In genomic region chr12:86250183-86250582, GRCm38 (mm10) we compare ENCODE assay signal across 31 mouse cellular contexts. TPM values are rescaled to one million over a fixed set of nuclear protein-coding genes. Genes with fewer than 3 reads are reported as not detected.
DNase-seq lines count a peak whose midpoint lies in the region; ATAC-seq and TF ChIP-seq lines count a peak whose summit lies in the region.
"Had no signal": no experiment of that assay in that cellular context is flagged by ENCODE, and none has a peak within 500 bp of the region (broad histone marks: within the 10 kb centered on the region; RNA-seq: fewer than 3 reads in every experiment).

No protein-coding gene starts in this region.

- no peaks in the 10 kb centered on the region for H3K27me3 ChIP-seq in lung, postnatal 0 days (replicated peaks; ENCODE audit: insufficient read depth, low read length)
- no peaks in the 10 kb centered on the region for H3K27me3 ChIP-seq in stomach, postnatal 0 days (ENCODE audit: control insufficient read depth, insufficient read depth, low read length)
- H3K27me3 ChIP-seq: embryonic facial prominence, embryonic 13.5 days; forebrain, embryonic 13.5 days; heart, embryonic 12.5 days; heart, embryonic 15.5 days; hindbrain, embryonic 13.5 days had no signal

- DNase-seq in lung, postnatal 14 days = peak; percentile 25
- no peak for DNase-seq in lung, postnatal 0 days (ENCODE audit: low spot score)
- DNase-seq in urinary bladder, postnatal 14 days (ENCODE audit: low spot score) = peak; percentile 9
- DNase-seq in urinary bladder, adult 18-20 months (ENCODE audit: low spot score in 2 of 2) = no peak
- DNase-seq in stomach, postnatal 0 days (ENCODE audit: low spot score) = peak; percentile 26
- no peak for DNase-seq in right cerebral cortex, postnatal 25 days
- DNase-seq: adrenal gland, adult 8-10 months; adrenal gland, postnatal 25 days; cerebellum, adult 11-12 months; cerebellum, adult 8-10 months; cerebellum, postnatal 10 days; cerebellum, postnatal 36 days; embryo, embryonic 11 days; gastrocnemius, postnatal 10 days; gastrocnemius, postnatal 36 days; heart, adult 11 months; heart, postnatal 10 days; heart, postnatal 36 days had no signal

- H3K9me3 ChIP-seq in lung, postnatal 0 days (ENCODE audit: low read length) = no peaks in the 10 kb centered on the region
- no peaks in the 10 kb centered on the region for H3K9me3 ChIP-seq in stomach, postnatal 0 days (ENCODE audit: control insufficient read depth, low read length)
- H3K9me3 ChIP-seq: embryonic facial prominence, embryonic 10.5 days; embryonic facial prominence, embryonic 13.5 days; forebrain, embryonic 10.5 days; forebrain, embryonic 13.5 days; heart, embryonic 12.5 days; heart, embryonic 15.5 days; hindbrain, embryonic 10.5 days; hindbrain, embryonic 13.5 days had no signal

- H3K27ac ChIP-seq in lung, postnatal 0 days (ENCODE audit: low read length) = no peak overlapping the region
- H3K27ac ChIP-seq in stomach, postnatal 0 days (replicated peaks) = no peak overlapping the region
- H3K27ac ChIP-seq: embryonic facial prominence, embryonic 10.5 days; embryonic facial prominence, embryonic 13.5 days; forebrain, embryonic 10.5 days; forebrain, embryonic 13.5 days; heart, embryonic 15.5 days; hindbrain, embryonic 10.5 days; hindbrain, embryonic 13.5 days had no signal

- no peak for ATAC-seq in lung, postnatal 0 days
- ATAC-seq in stomach, postnatal 0 days (ENCODE audit: low FRiP score, low TSS enrichment) = no peak
- ATAC-seq: activated CD4-positive, CD25-positive, alpha-beta regulatory T cell, adult 4 months; CD4-positive, CD25-positive, alpha-beta regulatory T cell, adult 4 months; forebrain, embryonic 13.5 days; forebrain, embryonic 16.5 days; hindbrain, embryonic 16.5 days had no signal

- H3K4me1 ChIP-seq in lung, postnatal 0 days (ENCODE audit: insufficient read depth, low read depth, low read length) = no peaks in the 10 kb centered on the region
- no peaks in the 10 kb centered on the region; the same call in 1 of the 2 replicates for H3K4me1 ChIP-seq in stomach, postnatal 0 days (replicated peaks; ENCODE audit: control insufficient read depth, insufficient read depth)

- 53% methylated on average over 4 of the region's 4 CpGs for WGBS in lung, postnatal 0 days
- WGBS in stomach, postnatal 0 days = 40% methylated on average over 4 of the region's 4 CpGs

- no peak overlapping the region for H3K4me2 ChIP-seq in lung, postnatal 0 days (replicated peaks; ENCODE audit: low read depth, low read length)
- H3K4me2 ChIP-seq in stomach, postnatal 0 days (replicated peaks; ENCODE audit: low read depth) = no peak overlapping the region
- H3K4me2 ChIP-seq: embryonic facial prominence, embryonic 13.5 days; forebrain, embryonic 13.5 days; heart, embryonic 12.5 days; heart, embryonic 15.5 days; hindbrain, embryonic 13.5 days had no signal

- H3K36me3 ChIP-seq in lung, postnatal 0 days (ENCODE audit: insufficient read depth, low read length) = no peaks in the 10 kb centered on the region
- H3K36me3 ChIP-seq in stomach, postnatal 0 days (ENCODE audit: control insufficient read depth, insufficient read depth, low read length) = no peaks in the 10 kb centered on the region

- H3K4me3 ChIP-seq in lung, postnatal 0 days (ENCODE audit: low read depth, low read length) = no peak overlapping the region
- H3K4me3 ChIP-seq in stomach, postnatal 0 days (ENCODE audit: low read depth, low read length) = no peak overlapping the region
- H3K4me3 ChIP-seq: embryonic facial prominence, embryonic 10.5 days; embryonic facial prominence, embryonic 13.5 days; erythroblast, embryonic 14.5 days; forebrain, embryonic 10.5 days; forebrain, embryonic 13.5 days; heart, embryonic 12.5 days; heart, embryonic 15.5 days; hindbrain, embryonic 10.5 days; hindbrain, embryonic 13.5 days had no signal

- no peak for TF ChIP-seq CTCF in lung, postnatal 0 days (IDR thresholded peaks at IDR 0.05)
- TF ChIP-seq CTCF in stomach, postnatal 0 days (IDR thresholded peaks at IDR 0.05; ENCODE audit: low read depth) = no peak

- no peak for TF ChIP-seq EP300 in lung, postnatal 0 days (IDR thresholded peaks at IDR 0.05)
- TF ChIP-seq EP300 in stomach, postnatal 0 days (optimal IDR thresholded peaks at IDR 0.05) = no peak

- H3K9ac ChIP-seq in lung, postnatal 0 days (replicated peaks; ENCODE audit: low read depth) = no peak overlapping the region
- H3K9ac ChIP-seq in stomach, postnatal 0 days (ENCODE audit: low read length) = no peak overlapping the region
- H3K9ac ChIP-seq: embryonic facial prominence, embryonic 13.5 days; forebrain, embryonic 13.5 days; heart, embryonic 12.5 days; heart, embryonic 15.5 days; hindbrain, embryonic 13.5 days had no signal

RNA-seq across cellular contexts. Expression of gene Gpatch2l, which starts 8.5 kb away (rescaled TPM):
- 10.0 and 11.6 TPM in 2 replicates for polyA plus RNA-seq in lung, postnatal 0 days (2015; fragmentation: Nextera tagmentation; extraction: Ambion mirVana)
- polyA plus RNA-seq in stomach, postnatal 0 days (2015; fragmentation: Nextera tagmentation; extraction: Ambion mirVana) = 6.8 and 7.9 TPM in 2 replicates

Comparison
In these comparisons a context has a peak if more than half of its experiments do, and no peak if none do; other contexts are left out.
1. DNase-seq: peak in lung, postnatal 14 days (single experiment), urinary bladder, postnatal 14 days (single experiment) and stomach, postnatal 0 days (single experiment); none in lung, postnatal 0 days (single experiment), urinary bladder, adult 18-20 months (0 of 2) and right cerebral cortex, postnatal 25 days (single experiment).